Mouse (Mus musculus): ENCODE data around the gene Il33.

Gene Il33

DNA sequence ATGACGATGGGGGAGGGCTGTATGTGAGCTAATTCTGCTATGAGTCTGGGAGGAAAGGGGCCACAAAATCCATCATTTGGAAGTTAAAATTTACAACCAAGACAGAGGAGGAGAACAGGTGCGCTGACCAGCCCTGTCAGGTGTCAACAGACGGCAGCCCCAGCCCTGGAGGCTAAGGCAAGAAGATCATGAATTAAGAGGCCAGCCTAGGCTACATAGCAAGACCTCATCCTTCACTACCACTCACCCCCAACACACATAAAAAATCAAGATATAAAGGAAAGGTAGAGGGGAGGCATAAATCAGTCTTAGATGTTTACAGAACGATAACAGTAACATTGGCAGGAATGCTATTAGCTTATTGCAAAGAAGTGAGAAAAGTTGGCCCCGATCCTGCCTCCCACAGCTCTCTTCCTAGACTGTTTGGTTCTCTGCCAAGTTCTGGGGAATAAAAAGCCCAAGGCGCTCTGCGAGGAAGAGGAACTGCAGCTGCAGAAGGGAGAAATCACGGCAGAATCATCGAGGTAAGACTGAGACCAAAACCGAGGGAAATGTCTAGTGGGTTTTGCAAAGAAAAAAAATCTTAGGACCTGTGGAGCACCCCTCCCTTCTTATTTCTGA lies at the start of gene Il33:
Gene Il33 (plus strand): TSS at position 477 of the 621 bp plus-strand sequence.
- DNase-seq = peak; percentile 57

GRCm38 (mm10) chr19:29877422-29878291 lies 47.3 kb upstream of the Il33 start:
- no peak for DNase-seq

DNA sequence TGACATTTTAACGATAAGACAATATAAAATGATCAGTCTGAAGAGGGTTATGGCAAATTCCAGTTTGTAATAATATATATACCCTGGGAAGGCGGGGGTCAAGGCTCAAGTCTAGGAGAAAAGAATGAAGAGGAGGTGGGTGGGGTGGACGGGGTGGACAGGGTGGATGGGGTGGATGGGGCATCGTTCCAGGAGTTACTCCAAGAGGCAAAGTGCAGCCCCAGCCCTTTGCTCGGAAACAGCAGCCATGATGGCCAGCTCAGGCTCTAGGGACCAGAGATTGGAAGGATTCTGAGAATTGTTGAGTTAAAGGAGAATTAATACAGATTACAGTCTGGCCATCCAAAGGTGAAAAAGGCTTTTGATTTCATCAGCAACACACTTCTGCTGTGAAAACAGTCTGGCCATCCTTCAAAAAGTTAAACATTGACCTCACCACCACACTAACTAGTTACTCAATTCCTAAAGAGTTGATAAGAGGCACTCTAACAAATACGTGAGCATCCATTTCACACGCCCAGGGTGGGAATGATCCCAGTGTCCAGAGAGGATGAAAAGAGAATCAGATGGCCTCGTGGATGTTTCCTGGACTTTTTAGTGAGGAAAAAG lies 45.9 kb upstream of the Il33 start:
- peak; percentile 8 for DNase-seq

DNA sequence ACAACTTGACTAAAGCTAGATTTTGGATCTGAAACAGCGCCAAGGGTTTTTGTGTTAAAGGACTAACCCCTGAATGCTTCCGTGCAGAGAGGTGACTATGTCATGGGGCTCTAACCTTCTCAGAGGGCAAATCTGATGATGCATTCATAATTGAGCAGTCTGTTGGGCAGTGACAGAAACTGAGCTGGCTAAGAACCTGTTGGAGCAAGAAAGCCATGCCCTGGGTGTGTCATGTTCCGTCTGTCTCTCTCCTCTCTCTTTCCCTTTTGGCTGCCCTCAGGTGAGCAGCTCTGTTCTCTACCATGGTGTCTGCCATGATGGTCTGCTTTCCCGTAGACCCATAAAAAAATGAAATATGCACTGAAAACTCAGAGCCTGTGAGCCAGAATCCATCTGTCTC lies 44.0 kb upstream of the Il33 start:
- DNase-seq = no peak

DNA sequence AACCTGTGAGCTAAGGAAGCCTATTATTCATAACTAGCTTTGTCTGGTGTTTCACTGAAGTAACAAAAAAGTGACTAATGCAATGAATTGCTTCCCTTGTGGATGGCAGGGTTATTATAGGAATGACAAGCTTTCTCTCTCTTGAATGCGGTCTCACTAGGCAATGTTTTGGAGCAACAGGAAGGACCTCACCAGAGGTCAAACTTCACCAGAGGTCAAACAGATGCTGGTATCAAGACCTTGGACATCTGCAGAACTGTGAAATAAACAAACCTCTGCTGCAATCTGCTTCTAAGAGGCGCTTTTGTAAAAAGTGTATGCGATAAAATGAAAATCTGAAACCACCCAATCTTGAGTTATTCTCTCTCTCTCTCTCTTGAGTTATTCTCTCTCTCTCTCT lies 42.2 kb upstream of the Il33 start:
- DNase-seq = peak; percentile 21

DNA sequence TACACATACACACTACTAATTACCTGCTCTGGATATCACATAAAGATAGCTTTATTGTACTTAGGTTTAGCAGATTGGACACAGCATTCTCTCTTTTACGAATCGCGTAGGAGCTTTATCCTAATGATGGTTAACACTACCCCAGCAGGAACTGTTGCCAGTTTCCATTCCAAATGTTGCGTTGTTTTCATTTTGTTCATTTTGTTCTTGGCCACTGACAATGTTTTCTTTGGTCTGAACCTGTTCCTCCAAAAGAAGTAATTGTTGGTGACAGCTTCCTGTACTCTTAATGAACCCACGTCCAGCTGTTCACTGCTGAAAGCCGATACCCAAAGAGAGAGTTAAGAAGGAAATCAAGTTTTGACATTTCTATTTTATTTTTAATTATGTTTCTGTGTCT lies 39.4 kb upstream of the Il33 start:
- no peak for DNase-seq

- DNase-seq = no peak
Observed at GRCm38 (mm10) chr19:29887476-29887875, 37.4 kb upstream of the Il33 start.

DNA sequence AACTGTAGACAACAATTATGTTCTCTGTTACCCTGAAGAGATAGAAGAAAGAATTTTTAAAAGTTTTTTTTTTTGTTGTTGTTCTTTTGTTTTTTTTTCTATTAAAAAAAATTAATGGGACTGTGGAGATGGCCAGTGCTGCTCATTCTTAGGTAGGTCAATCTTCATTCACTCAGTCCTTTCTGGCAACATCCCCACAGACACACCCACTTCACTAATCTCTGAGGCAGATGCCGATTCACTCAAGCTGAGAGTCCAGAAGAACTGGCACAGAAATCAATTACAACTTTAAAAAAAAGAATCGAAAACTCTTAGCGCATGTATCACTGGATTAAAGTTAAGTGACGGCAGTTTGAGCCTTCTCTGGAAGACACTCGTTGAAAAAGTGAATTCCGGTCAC lies 36.0 kb upstream of the Il33 start:
- no peak for DNase-seq

DNA sequence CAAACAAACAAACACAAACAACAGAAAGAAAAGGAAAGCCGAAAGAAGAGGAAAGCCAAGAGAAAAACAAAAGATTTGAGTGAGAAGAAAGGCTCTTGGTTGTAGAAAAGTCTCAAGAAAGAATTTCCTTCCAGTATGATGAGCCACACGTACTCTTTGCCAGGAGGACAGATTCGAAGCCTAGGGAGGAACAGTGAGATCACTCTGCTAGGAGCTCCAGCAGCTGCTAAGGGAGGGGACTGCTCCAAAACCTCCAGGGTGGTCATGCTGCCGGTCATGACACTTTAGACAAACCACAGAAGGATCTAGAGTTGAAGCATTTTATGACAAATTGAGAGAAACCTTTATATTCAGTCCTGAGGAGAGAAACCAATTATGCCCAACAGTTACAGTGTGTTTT lies 32.9 kb upstream of the Il33 start:
- DNase-seq = no peak

GRCm38 (mm10) chr19:29892786-29893185 lies 32.1 kb upstream of the Il33 start:
- no peak for DNase-seq

GRCm38 (mm10) chr19:29893718-29894273 lies 31.1 kb upstream of the Il33 start:
- DNase-seq = no peak

DNA sequence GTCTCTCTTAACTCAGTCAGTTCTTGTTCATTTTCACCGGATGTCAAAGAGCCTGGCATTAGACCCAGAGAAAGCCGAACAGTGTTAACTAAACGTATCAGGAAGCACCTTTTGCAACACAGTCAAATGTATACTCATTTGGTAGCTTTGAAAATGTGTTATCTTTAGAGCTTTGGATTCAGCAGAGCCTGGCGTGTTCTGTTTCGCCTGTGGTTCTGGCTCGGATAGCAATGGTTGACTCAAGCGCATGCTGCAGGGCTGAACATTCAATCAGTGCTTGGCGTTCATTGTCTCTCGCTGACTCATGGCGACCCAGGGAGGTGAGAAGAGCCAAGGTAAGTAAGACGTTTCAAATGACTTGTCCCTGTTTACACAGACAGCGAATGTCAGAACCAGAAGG lies 30.5 kb upstream of the Il33 start:
- no peak for DNase-seq

DNA sequence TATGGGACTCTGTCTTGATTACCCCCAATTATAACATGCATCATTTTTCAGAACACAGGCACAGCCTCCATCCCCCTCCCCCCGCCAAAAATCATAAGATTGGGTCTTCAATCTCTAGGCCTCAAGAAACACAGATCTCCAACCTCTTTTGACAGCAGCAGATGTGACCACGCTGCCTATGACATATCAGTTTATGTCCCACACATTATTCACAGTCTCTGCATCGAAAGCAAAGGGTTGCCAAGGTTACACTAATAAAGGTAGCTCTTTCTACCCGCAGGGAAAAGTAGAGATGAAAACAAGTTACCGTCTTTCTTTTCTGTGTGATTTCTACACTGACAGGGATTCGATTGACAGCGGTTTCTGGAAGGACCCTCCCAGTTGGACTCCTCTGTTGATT lies 29.9 kb upstream of the Il33 start:
- no peak for DNase-seq

DNA sequence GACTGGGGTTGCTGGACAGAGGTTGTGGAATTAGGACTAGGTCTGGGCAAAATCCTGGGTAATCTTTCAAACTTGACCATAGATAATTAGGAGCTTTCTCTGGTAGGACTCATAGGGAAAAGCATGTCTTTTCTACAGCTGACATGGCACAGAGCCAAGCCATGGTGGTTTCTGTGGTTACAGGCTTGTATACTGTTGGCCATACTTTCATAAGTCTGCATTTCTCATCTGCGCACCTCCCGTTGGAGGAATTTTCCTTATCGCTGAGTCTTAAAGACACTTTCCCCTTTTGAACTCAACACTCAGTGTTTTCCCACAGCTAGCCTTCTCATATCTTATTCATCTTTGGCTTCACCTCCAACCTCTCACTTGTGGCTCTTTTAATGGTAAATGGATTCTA lies 24.6 kb upstream of the Il33 start:
- DNase-seq = no peak

- no peak for DNase-seq
Observed at GRCm38 (mm10) chr19:29902343-29903070, 22.4 kb upstream of the Il33 start.

- DNase-seq = no peak
Observed at GRCm38 (mm10) chr19:29905896-29906295, 19.0 kb upstream of the Il33 start.

DNA sequence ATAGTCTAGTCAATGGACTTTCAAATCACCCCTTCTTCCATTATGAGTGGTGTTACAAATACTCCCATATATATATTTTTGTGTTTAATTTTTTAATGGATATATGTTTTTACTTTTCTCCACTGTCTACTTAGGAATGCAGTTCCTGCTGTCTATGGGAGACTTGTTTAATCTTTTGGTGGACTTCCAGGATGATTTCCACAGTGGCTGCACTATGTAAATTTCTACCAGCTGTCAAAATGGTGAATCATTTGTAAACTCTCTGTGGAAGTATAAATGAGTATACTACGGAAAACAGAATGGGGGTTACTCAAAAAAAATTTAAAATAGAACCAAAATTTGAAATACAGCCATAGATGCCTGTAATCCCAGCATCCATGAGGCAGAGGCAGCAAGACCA lies 15.7 kb upstream of the Il33 start:
- no peak for DNase-seq

GRCm38 (mm10) chr19:29911919-29912318 lies 13.0 kb upstream of the Il33 start:
- no peak for DNase-seq

- DNase-seq = no peak
Observed at GRCm38 (mm10) chr19:29917421-29917820, 7.5 kb upstream of the Il33 start.

- DNase-seq = peak; percentile 32
Observed at GRCm38 (mm10) chr19:29926101-29926755, 1.3 kb downstream of the Il33 start.

- DNase-seq = peak; percentile 48
Observed at GRCm38 (mm10) chr19:29930296-29930695, 5.4 kb downstream of the Il33 start.

- DNase-seq = no peak
Observed at GRCm38 (mm10) chr19:29937445-29937844, 12.5 kb downstream of the Il33 start.

DNA sequence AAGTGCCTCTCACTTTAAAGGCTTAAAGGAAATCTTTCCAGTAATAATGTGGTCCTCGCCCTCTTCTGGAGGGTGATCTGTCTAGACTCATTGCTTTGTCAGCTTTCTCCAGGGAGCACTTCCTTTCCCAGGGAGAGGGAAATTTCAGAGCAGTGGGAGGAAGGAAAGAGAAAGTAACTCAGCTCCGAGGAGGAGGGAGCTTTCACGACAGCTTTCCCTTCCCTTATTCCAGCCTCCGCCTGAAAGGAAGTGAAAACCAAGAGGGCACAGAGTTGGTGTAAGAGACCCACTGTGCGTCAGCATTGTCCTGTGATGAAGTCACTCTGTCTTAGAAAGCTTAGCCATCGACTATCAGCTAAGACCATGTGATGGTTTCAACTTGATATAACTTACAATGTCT lies 15.3 kb downstream of the Il33 start:
- DNase-seq = no peak

Data from kidney, adult 11 months (tissue).